Mouse (Mus musculus) NIH3T3 (cell line): Measurements from ENCODE around the gene Mrtfa.

Experiments
- DNase-seq: peaks from one replicate; pipeline ENCODE4 v3.0.0-alpha.2; 2012; ENCODE audit warnings: low read depth

Gene Mrtfa

DNA sequence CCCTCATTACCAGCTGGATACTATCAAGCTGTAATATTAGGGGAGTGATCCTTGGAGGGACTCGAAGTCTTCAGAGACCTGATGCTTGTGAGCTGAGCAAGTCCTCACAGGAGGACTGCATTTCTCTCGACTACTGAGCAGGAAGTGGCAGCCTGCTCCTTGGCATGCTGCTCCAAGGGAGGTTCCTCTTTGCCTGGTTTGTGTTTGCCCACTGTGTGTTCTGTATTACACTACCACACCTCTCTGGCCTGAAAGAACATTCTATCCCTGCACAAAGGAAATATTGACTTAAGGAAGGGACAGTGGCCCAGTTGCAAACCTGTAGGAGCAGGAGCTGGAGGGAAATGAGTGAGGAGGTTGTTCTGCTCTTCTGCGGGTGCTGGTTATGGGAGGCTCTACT, 200.8 kb downstream of the Mrtfa start:
- no peak for DNase-seq

GRCm38 (mm10) chr15:80988331-80988730, 202.2 kb downstream of the Mrtfa start:
- DNase-seq = no peak

DNA sequence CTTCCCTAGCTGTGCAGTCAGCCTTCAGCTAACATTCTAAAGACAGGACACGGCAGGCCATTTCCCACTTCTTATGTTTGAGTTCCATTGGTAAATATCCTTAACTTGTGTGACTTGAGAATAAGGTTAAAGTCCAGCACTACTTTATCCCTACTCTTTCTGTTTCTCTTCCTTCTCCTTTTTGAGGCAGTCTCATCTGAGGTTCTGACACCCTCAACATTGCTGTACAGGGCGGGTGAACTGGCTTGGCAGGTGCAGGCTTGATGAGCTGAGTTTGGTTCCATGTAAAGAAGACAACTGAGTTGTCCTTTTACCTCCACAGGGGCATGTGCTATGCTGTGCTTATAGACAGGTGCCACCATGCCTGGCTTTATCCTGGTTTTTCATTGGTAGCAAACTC, 207.3 kb downstream of the Mrtfa start:
- no peak for DNase-seq

- DNase-seq = no peak
Observed at GRCm38 (mm10) chr15:80981176-80981575, 209.4 kb downstream of the Mrtfa start.

DNA sequence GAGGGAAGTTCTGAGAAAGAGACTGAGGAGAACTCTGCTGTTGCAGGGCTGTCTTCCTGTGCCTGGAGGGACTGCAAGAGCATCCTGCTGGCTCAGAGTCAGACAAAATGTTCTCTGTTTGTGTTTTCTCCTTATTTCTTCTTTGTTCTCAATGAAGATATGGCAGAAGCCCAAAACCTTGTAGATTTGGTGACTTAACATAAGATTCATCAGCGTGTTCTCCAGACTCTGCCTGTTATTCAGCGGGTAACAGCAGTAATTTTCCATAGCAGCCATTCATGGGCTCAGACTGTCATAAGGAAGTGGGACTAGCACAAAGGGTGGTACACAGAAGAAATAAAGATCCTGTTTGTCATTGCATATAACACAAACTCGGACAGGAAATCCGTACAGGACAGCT, 210.9 kb downstream of the Mrtfa start:
- peak; percentile 11 for DNase-seq

DNA sequence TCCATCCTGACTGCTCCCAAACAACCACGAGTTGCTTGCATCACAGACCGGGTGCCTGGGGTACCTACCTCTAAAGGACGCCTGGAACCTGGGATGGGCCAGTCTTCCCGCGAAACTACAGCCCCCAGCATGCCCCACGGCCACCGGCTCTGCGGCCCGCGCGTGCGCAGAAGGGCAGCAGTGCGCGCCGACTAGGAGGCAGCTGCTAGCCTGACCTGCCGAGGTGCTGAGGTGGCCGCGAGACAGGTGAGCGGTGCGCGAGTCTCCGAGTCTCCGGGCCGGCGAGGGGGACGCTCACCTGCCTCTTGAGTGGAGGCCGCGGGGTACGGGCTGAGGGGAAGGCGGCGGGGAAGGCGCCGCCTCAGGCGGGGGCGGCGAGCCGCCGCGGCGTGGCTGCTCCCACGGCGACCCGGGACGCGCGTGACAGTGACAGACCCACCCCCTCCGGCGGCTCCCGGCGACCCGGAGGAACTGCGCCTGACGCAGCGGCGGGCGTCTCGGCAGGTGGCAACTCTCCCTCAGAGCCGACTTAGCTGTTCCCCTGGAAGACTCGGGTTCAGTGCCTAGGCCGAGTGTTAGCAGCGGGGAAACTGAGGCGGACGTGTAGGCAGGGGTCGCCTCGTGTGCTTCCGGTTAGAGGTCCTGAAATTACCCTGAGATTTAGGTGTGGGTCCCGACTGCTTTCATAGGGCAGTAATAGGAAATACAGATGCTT, 212.8 kb downstream of the Mrtfa start, which contains the start of gene Sgsm3:
Sgsm3 (plus strand) TSS at position 146 of the 715 bp plus-strand sequence.
- peak; percentile 92 for DNase-seq

GRCm38 (mm10) chr15:80975666-80976065, 214.9 kb downstream of the Mrtfa start:
- no peak for DNase-seq

GRCm38 (mm10) chr15:80974311-80974710, 216.2 kb downstream of the Mrtfa start:
- DNase-seq = no peak

- no peak for DNase-seq
Observed at GRCm38 (mm10) chr15:80969371-80969770, 221.2 kb downstream of the Mrtfa start.
